Mouse (Mus musculus) ES-E14 (cell line): ENCODE measurements at regions not wholly inside any gene's neighbourhood (a gene's known extent, or its start where the extent isn't known, plus 50 kb on each side); places are given as distances from the start of the nearest gene placed in this dataset.

Experiments used
- DNase-seq: peaks from one replicate; pipeline ENCODE4 v3.0.0-alpha.2; 2013; ENCODE audit warnings: low read depth, low spot score
- H3K27ac ChIP-seq: 2 replicates; pipeline ENCODE4 v1.5.1; 2012; ENCODE audit warnings: low read depth, mild to moderate bottlenecking, low read length, moderate library complexity, mixed read lengths; ENCODE audit not compliant: poor library complexity, insufficient read depth, severe bottlenecking
- H3K36me3 ChIP-seq: 2 replicates; pipeline ENCODE4 v1.6.1; 2012; ENCODE audit warnings: mild to moderate bottlenecking, low read length, moderate library complexity, mixed read lengths; ENCODE audit not compliant: control insufficient read depth, poor library complexity, insufficient read depth, severe bottlenecking
- H3K4me1 ChIP-seq, 2 experiments: fragments of 150-350 bp in 1 of 2; sonication (generic) in 1 of 2; 2 replicates each; pipeline ENCODE4 v1.6.1; 2012; ENCODE audit warnings: low read length in 2 of 2, mild to moderate bottlenecking in 1 of 2, mixed read lengths in 1 of 2; ENCODE audit not compliant: control insufficient read depth in 2 of 2, insufficient read depth in 2 of 2, poor library complexity in 1 of 2
- H3K4me3 ChIP-seq, 2 experiments: fragments of 150-350 bp in 1 of 2; sonication (generic) in 1 of 2; 2 replicates each; pipeline ENCODE4 v1.5.1; 2012; ENCODE audit warnings: low read length in 2 of 2, low read depth in 1 of 2, mild to moderate bottlenecking in 1 of 2, mixed read lengths in 1 of 2; ENCODE audit not compliant: insufficient read depth in 1 of 2, poor library complexity in 1 of 2, severe bottlenecking in 1 of 2
- H3K9ac ChIP-seq: 2 replicates; pipeline ENCODE4 v1.6.1; 2012; ENCODE audit warnings: low read depth, mild to moderate bottlenecking, low read length, mixed read lengths; ENCODE audit not compliant: poor library complexity, insufficient read depth, severe bottlenecking
- H3K9me3 ChIP-seq: fragments of 150-350 bp; sonication (generic); 2 replicates; pipeline ENCODE4 v1.6.1; 2012; ENCODE audit warnings: low read depth, mild to moderate bottlenecking, low read length; ENCODE audit not compliant: control insufficient read depth, insufficient read depth
- CHD2 ChIP-seq: IDR thresholded peaks from 2 replicates; pipeline ENCODE4 v1.6.1; 2014; ENCODE audit warnings: mild to moderate bottlenecking, low read depth, low read length, inconsistent platforms
- HCFC1 ChIP-seq: IDR thresholded peaks from 2 replicates; pipeline ENCODE4 v1.6.1; 2012; ENCODE audit warnings: low read length, inconsistent platforms, borderline replicate concordance; ENCODE audit not compliant: insufficient read depth
- MAFK ChIP-seq: IDR thresholded peaks from 2 replicates; pipeline ENCODE4 v1.6.1; 2014; ENCODE audit warnings: mild to moderate bottlenecking, low read depth, low read length, inconsistent platforms; ENCODE audit not compliant: insufficient read depth
- ZC3H11A ChIP-seq: IDR thresholded peaks from 2 replicates; pipeline ENCODE4 v1.6.1; 2012; ENCODE audit warnings: low read depth, mild to moderate bottlenecking, inconsistent platforms, low read length, borderline replicate concordance
- ZNF384 ChIP-seq: IDR thresholded peaks from 2 replicates; pipeline ENCODE4 v1.6.1; 2012; ENCODE audit warnings: low read depth, low read length, inconsistent platforms
- in situ Hi-C, 2 experiments: fragments of 600-800 bp; cut with MboI; formaldehyde crosslinking; loops; one replicate each; pipeline ENCODE4 v1.15.1; 2025; ENCODE audit warnings: low sequenced_read_pairs in 2 of 2, inconsistent platforms in 1 of 2; ENCODE audit not compliant: unreplicated experiment in 2 of 2

DNA sequence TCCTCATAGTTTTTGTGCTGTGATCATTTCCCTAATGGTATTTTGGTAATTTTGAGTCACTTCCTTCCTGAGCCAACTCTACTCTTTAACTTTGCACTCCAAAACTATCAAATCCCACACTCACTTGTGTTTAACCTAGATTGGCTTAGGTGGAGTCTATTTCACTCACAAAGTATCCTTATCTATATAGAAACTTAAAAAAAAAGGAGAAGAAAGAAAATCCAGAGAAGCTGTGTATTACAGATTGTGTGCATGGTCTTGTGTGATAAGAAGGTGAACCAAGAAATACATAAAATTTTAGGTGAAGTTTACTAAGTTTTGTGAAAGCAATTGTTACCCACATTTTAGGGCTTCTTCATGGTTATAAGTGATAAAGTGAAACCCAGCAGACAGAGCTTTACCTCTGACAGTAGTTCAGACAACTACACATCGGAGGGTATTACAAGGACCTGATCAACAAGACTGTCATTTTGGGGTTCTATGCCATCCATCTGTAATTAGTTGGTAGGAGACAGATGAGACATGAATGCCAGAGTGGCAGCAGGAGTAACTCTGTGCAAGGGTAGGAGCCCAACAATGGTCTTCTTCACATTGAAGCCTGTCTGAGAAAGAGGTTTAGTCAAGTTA is 350.0 kb downstream of the Ccser2 start:
- TF ChIP-seq CHD2 (no peak), HCFC1 (no peak)
- in situ Hi-C loops: no loop called here
- H3K27ac ChIP-seq: no peak overlapping the region

DNA sequence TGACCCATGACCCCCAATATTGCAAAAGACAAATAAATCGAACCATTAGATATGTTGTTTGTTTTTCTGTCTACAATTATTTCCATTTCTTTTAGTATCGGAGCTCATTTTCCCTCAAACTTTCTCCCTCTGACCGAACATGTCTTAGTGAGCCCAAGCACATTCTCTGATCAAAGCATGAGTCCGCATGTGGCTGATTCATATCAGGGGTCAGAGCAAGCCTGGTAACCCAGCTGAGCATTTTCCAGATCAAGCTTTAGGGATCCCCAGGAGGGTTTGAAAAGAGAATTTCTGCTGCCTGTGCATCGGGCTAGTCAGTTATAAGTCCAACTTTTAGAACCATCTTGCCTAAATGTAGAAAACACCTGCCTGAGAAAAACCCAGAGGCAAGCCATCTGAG is 350.6 kb downstream of the Ccser2 start:
- no peak overlapping the region for H3K4me3 ChIP-seq
- no peak overlapping the region for H3K9ac ChIP-seq
- TF ChIP-seq HCFC1 (no peak), ZC3H11A (no peak), ZNF384 (no peak), CHD2 (no peak), MAFK (no peak)
- no peaks in the 10 kb centered on the region for H3K9me3 ChIP-seq
- no peaks in the 10 kb centered on the region for H3K4me1 ChIP-seq
- DNase-seq: no peak
- H3K36me3 ChIP-seq: no peaks in the 10 kb centered on the region
- in situ Hi-C loops: no loop called here
- H3K27ac ChIP-seq: no peak overlapping the region

More for the DNA sequence above, 350.0 kb downstream of the Ccser2 start:
- H3K4me1 ChIP-seq: no peaks in the 10 kb centered on the region
- H3K9ac ChIP-seq: no peak overlapping the region
- H3K9me3 ChIP-seq: no peaks in the 10 kb centered on the region
- H3K36me3 ChIP-seq: no peaks in the 10 kb centered on the region
- no peak for DNase-seq
- no peak overlapping the region for H3K4me3 ChIP-seq

GRCm38 (mm10) chr14:36614926-36615325 is 353.7 kb downstream of the Ccser2 start:
- in situ Hi-C loops: no loop called here
- H3K9me3 ChIP-seq: no peaks in the 10 kb centered on the region
- no peak overlapping the region for H3K4me3 ChIP-seq
- H3K9ac ChIP-seq: no peak overlapping the region
- no peaks in the 10 kb centered on the region for H3K4me1 ChIP-seq
- H3K27ac ChIP-seq: no peak overlapping the region
- no peak for DNase-seq
- no peak for TF ChIP-seq HCFC1
- no peak for TF ChIP-seq ZNF384
- no peak for TF ChIP-seq CHD2
- TF ChIP-seq ZC3H11A: no peak
- no peak for TF ChIP-seq MAFK
- H3K36me3 ChIP-seq: no peaks in the 10 kb centered on the region

- no peaks in the 10 kb centered on the region for H3K9me3 ChIP-seq
- no peak for DNase-seq
- H3K27ac ChIP-seq: no peak overlapping the region
- in situ Hi-C loops: no loop called here
- H3K9ac ChIP-seq: no peak overlapping the region
- no peaks in the 10 kb centered on the region for H3K4me1 ChIP-seq
- H3K36me3 ChIP-seq: no peaks in the 10 kb centered on the region
- TF ChIP-seq ZNF384 (no peak), HCFC1 (no peak), MAFK (no peak), ZC3H11A (no peak), CHD2 (no peak)
- H3K4me3 ChIP-seq: no peak overlapping the region
These were observed 355.7 kb downstream of the Ccser2 start for GRCm38 (mm10) chr14:36612860-36613259.

DNA sequence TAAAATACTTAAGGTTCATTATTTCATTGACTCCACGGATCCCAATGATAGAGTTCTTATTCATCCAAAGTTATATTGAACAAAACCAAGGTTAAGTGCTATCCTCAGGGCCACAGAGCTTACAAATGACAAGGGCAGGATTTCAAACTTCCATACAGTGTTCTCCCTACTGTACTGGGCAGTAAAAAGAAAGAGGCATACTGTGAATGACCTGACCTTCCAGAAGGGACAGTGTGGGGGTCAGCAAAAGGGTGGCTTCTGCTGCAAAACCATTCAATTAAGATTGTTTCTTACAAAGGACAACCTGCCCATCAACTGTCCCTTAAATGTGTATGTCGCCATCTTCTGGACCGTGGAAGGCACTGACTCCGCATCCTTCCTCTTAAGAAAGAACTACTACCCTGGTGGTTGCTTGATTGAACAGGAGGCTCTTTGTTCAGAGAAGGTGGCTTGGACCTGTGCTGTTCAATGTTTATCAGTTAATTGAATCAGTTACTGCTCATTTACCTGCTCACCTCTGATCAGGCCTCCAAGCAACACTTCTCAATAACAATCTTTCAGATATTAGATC is 384.4 kb downstream of the Ccser2 start:
- Histone ChIP-seq H3K36me3 (no peaks in the 10 kb centered on the region), H3K9ac (no peak overlapping the region), H3K4me1 (no peaks in the 10 kb centered on the region), H3K27ac (no peak overlapping the region), H3K4me3 (no peak overlapping the region), H3K9me3 (no peaks in the 10 kb centered on the region)
- peak; percentile 19 for DNase-seq
- TF ChIP-seq ZNF384 (no peak), ZC3H11A (peak; percentile 33; the same call in 1 of the 2 replicates), HCFC1 (no peak), CHD2 (no peak)
- in situ Hi-C loops: no loop called here
